Mouse (Mus musculus) C2C12 (cell line): ENCODE measurements around the gene Lypd4.

ENCODE experiments used
- CEBPB ChIP-seq: IDR thresholded peaks from one replicate; pipeline ENCODE4 v1.6.1; 2011; ENCODE audit warnings: low read depth, mild to moderate bottlenecking, control low read depth, moderate library complexity
- CTCF ChIP-seq: IDR thresholded peaks from one replicate; pipeline ENCODE4 v1.5.1; 2011; ENCODE audit not compliant: control insufficient read depth, insufficient read depth, insufficient read length
- MYOD1 ChIP-seq: IDR thresholded peaks from one replicate; pipeline ENCODE4 v1.6.1; 2011; ENCODE audit warnings: low read depth; ENCODE audit not compliant: control insufficient read depth, insufficient read length
- MYOG ChIP-seq: IDR thresholded peaks from one replicate; pipeline ENCODE4 v1.6.1; 2011; ENCODE audit not compliant: control insufficient read depth, insufficient read length; ENCODE audit errors: extremely low read depth

DNA sequence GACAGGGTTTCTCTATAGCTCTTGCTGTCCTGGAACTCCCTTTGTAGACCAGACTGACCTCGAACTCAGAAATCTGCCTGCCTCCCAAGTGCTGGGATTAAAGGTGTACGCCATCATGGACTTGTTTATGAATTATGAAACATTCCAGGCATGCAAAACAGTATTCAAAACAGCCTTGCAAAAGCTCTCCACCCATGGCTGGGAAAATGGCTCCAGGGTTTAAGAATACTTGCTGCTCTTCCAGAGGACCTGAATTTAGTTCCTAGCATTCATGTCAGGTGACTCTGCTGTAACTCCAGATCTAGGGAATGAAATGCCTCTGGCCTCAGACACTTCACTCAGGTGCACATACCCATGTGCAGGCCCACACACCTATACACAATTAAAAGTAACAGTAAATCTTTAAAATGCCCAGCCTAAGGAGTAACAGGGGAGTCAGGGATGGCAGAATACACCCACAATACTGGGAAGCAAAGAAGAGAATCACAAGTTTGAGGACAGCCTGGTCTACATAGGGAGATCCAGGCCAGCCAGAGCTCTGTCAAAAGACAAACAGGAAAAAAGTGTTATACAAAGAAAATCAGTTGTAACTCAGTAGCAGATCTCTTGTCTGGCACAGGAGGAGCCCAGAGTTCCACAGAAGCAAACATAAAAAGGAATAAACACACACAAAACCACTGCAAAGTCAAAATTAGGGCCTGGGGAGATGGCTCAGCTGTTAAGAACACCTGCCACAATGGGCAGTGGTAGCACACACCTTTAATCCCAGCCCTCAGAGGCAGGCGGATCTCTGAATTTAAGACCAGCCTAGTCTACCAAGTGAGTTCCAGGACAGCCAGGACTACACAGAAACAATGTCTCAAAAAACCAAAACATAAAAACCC is 21.7 kb upstream of the Lypd4 start:
- TF ChIP-seq CEBPB: no peak
- TF ChIP-seq MYOD1: no peak
- TF ChIP-seq CTCF: no peak
- no peak for TF ChIP-seq MYOG
